Mouse (Mus musculus): ENCODE measurements at regions not wholly inside any gene's neighbourhood (a gene's known extent, or its start where the extent isn't known, plus 50 kb on each side); places are given as distances from the start of the nearest gene placed in this dataset.

- no peak overlapping the region for H3K9ac ChIP-seq (ENCODE audit: low read length)
- WGBS = 45% methylated on average over 3 of the region's 3 CpGs
- no peaks in the 10 kb centered on the region for H3K9me3 ChIP-seq (ENCODE audit: control insufficient read depth, low read length)
- H3K27ac ChIP-seq (replicated peaks; ENCODE audit: low read depth, low read length) = no peak overlapping the region
- H3K4me2 ChIP-seq (ENCODE audit: low read depth, severe bottlenecking) = no peak overlapping the region
- H3K4me1 ChIP-seq (ENCODE audit: control insufficient read depth, insufficient read depth, low read length) = peaks cover 10% of the 10 kb centered on the region
- DNase-seq (ENCODE audit: low spot score) (no peak), ATAC-seq (ENCODE audit: insufficient number of reproducible peaks, low FRiP score, low TSS enrichment, low read depth) (no peak)
- H3K27me3 ChIP-seq (ENCODE audit: control insufficient read depth, insufficient read depth, low read length) = no peaks in the 10 kb centered on the region
- H3K36me3 ChIP-seq (ENCODE audit: control insufficient read depth, insufficient read depth, low read length) = no peaks in the 10 kb centered on the region
- no peak overlapping the region for H3K4me3 ChIP-seq (ENCODE audit: low read depth, low read length)
These were observed 524.9 kb downstream of the Ptprc start for GRCm38 (mm10) chr1:137650629-137651028.

GRCm38 (mm10) chr1:137650082-137650481 is 525.4 kb downstream of the Ptprc start:
- DNase-seq (ENCODE audit: low spot score) (peak; percentile 63), ATAC-seq (ENCODE audit: insufficient number of reproducible peaks, low FRiP score, low TSS enrichment, low read depth) (peak; percentile 72; the same call in 1 of the 2 replicates)
- Histone ChIP-seq H3K9ac (ENCODE audit: low read length) (0 out of 2 replicates have a peak overlapping the region, but pooled peaks have one; percentile 12), H3K27ac (replicated peaks; ENCODE audit: low read depth, low read length) (peak overlapping the region; percentile 64; the same call in 1 of the 2 replicates), H3K36me3 (ENCODE audit: control insufficient read depth, insufficient read depth, low read length) (no peaks in the 10 kb centered on the region), H3K4me1 (ENCODE audit: control insufficient read depth, insufficient read depth, low read length) (peaks cover 10% of the 10 kb centered on the region), H3K9me3 (ENCODE audit: control insufficient read depth, low read length) (no peaks in the 10 kb centered on the region), H3K4me2 (ENCODE audit: low read depth, severe bottlenecking) (no peak overlapping the region), H3K27me3 (ENCODE audit: control insufficient read depth, insufficient read depth, low read length) (no peaks in the 10 kb centered on the region), H3K4me3 (ENCODE audit: low read depth, low read length) (no peak overlapping the region)
- 9% methylated on average over 2 of the region's 2 CpGs for WGBS

- WGBS = 97% methylated on average over 1 of the region's 1 CpGs
- no peaks in the 10 kb centered on the region for H3K36me3 ChIP-seq (ENCODE audit: control insufficient read depth, insufficient read depth, low read length)
- H3K4me1 ChIP-seq (ENCODE audit: control insufficient read depth, insufficient read depth, low read length) = peaks cover 15% of the 10 kb centered on the region
- no peaks in the 10 kb centered on the region for H3K9me3 ChIP-seq (ENCODE audit: control insufficient read depth, low read length)
- H3K27ac ChIP-seq (replicated peaks; ENCODE audit: low read depth, low read length) = no peak overlapping the region
- DNase-seq (ENCODE audit: low spot score) = no peak
- no peak overlapping the region for H3K9ac ChIP-seq (ENCODE audit: low read length)
- no peak for ATAC-seq (ENCODE audit: insufficient number of reproducible peaks, low FRiP score, low TSS enrichment, low read depth)
- no peak overlapping the region for H3K4me3 ChIP-seq (ENCODE audit: low read depth, low read length)
- no peak overlapping the region for H3K4me2 ChIP-seq (ENCODE audit: low read depth, severe bottlenecking)
- H3K27me3 ChIP-seq (ENCODE audit: control insufficient read depth, insufficient read depth, low read length) = no peaks in the 10 kb centered on the region
These were observed 526.7 kb downstream of the Ptprc start for GRCm38 (mm10) chr1:137648832-137649231.

GRCm38 (mm10) chr1:137644601-137645040 is 530.9 kb downstream of the Ptprc start:
- no peak for ATAC-seq (ENCODE audit: insufficient number of reproducible peaks, low FRiP score, low TSS enrichment, low read depth)
- Histone ChIP-seq H3K27ac (replicated peaks; ENCODE audit: low read depth, low read length) (no peak overlapping the region), H3K4me1 (ENCODE audit: control insufficient read depth, insufficient read depth, low read length) (peaks cover 4% of the 10 kb centered on the region; the same call in 1 of the 2 replicates), H3K9me3 (ENCODE audit: control insufficient read depth, low read length) (no peaks in the 10 kb centered on the region), H3K4me2 (ENCODE audit: low read depth, severe bottlenecking) (no peak overlapping the region), H3K36me3 (ENCODE audit: control insufficient read depth, insufficient read depth, low read length) (no peaks in the 10 kb centered on the region), H3K4me3 (ENCODE audit: low read depth, low read length) (no peak overlapping the region), H3K27me3 (ENCODE audit: control insufficient read depth, insufficient read depth, low read length) (no peaks in the 10 kb centered on the region), H3K9ac (ENCODE audit: low read length) (no peak overlapping the region)
- DNase-seq (ENCODE audit: low spot score) = no peak
- WGBS = 43% methylated on average over 6 of the region's 6 CpGs

GRCm38 (mm10) chr1:137643508-137643907 is 532.0 kb downstream of the Ptprc start:
- Histone ChIP-seq H3K9ac (ENCODE audit: low read length) (no peak overlapping the region), H3K4me3 (ENCODE audit: low read depth, low read length) (no peak overlapping the region), H3K4me2 (ENCODE audit: low read depth, severe bottlenecking) (no peak overlapping the region), H3K27me3 (ENCODE audit: control insufficient read depth, insufficient read depth, low read length) (no peaks in the 10 kb centered on the region), H3K36me3 (ENCODE audit: control insufficient read depth, insufficient read depth, low read length) (no peaks in the 10 kb centered on the region), H3K4me1 (ENCODE audit: control insufficient read depth, insufficient read depth, low read length) (peaks cover 4% of the 10 kb centered on the region; the same call in 1 of the 2 replicates), H3K9me3 (ENCODE audit: control insufficient read depth, low read length) (no peaks in the 10 kb centered on the region), H3K27ac (replicated peaks; ENCODE audit: low read depth, low read length) (no peak overlapping the region)
- 96% methylated on average over 1 of the region's 1 CpGs for WGBS
- no peak for DNase-seq (ENCODE audit: low spot score)
- ATAC-seq (ENCODE audit: insufficient number of reproducible peaks, low FRiP score, low TSS enrichment, low read depth) = no peak

- Histone ChIP-seq H3K27me3 (ENCODE audit: control insufficient read depth, insufficient read depth, low read length) (no peaks in the 10 kb centered on the region), H3K36me3 (ENCODE audit: control insufficient read depth, insufficient read depth, low read length) (no peaks in the 10 kb centered on the region), H3K9ac (ENCODE audit: low read length) (no peak overlapping the region), H3K4me3 (ENCODE audit: low read depth, low read length) (no peak overlapping the region), H3K4me2 (ENCODE audit: low read depth, severe bottlenecking) (no peak overlapping the region), H3K9me3 (ENCODE audit: control insufficient read depth, low read length) (no peaks in the 10 kb centered on the region), H3K4me1 (ENCODE audit: control insufficient read depth, insufficient read depth, low read length) (peaks cover 4% of the 10 kb centered on the region; the same call in 1 of the 2 replicates), H3K27ac (replicated peaks; ENCODE audit: low read depth, low read length) (no peak overlapping the region)
- 63% methylated on average over 7 of the region's 7 CpGs for WGBS
- ATAC-seq (ENCODE audit: insufficient number of reproducible peaks, low FRiP score, low TSS enrichment, low read depth) (no peak), DNase-seq (ENCODE audit: low spot score) (no peak)
These were observed 534.7 kb downstream of the Ptprc start for GRCm38 (mm10) chr1:137640848-137641247.

GRCm38 (mm10) chr1:137636947-137637346 is 538.6 kb downstream of the Ptprc start:
- H3K4me1 ChIP-seq (ENCODE audit: control insufficient read depth, insufficient read depth, low read length) = no peaks in the 10 kb centered on the region
- H3K9me3 ChIP-seq (ENCODE audit: control insufficient read depth, low read length) = no peaks in the 10 kb centered on the region
- H3K36me3 ChIP-seq (ENCODE audit: control insufficient read depth, insufficient read depth, low read length) = no peaks in the 10 kb centered on the region
- no peak overlapping the region for H3K27ac ChIP-seq (replicated peaks; ENCODE audit: low read depth, low read length)
- H3K9ac ChIP-seq (ENCODE audit: low read length) = no peak overlapping the region
- 35% methylated on average over 3 of the region's 3 CpGs for WGBS
- H3K27me3 ChIP-seq (ENCODE audit: control insufficient read depth, insufficient read depth, low read length) = no peaks in the 10 kb centered on the region
- no peak for ATAC-seq (ENCODE audit: insufficient number of reproducible peaks, low FRiP score, low TSS enrichment, low read depth)
- DNase-seq (ENCODE audit: low spot score) = no peak
- no peak overlapping the region for H3K4me3 ChIP-seq (ENCODE audit: low read depth, low read length)
- H3K4me2 ChIP-seq (ENCODE audit: low read depth, severe bottlenecking) = no peak overlapping the region

- DNase-seq (ENCODE audit: low spot score) (no peak), ATAC-seq (ENCODE audit: insufficient number of reproducible peaks, low FRiP score, low TSS enrichment, low read depth) (no peak)
- no peaks in the 10 kb centered on the region for H3K27me3 ChIP-seq (ENCODE audit: control insufficient read depth, insufficient read depth, low read length)
- H3K9ac ChIP-seq (ENCODE audit: low read length) = no peak overlapping the region
- H3K4me3 ChIP-seq (ENCODE audit: low read depth, low read length) = no peak overlapping the region
- H3K4me1 ChIP-seq (ENCODE audit: control insufficient read depth, insufficient read depth, low read length) = no peaks in the 10 kb centered on the region
- 51% methylated on average over 3 of the region's 3 CpGs for WGBS
- H3K4me2 ChIP-seq (ENCODE audit: low read depth, severe bottlenecking) = no peak overlapping the region
- H3K36me3 ChIP-seq (ENCODE audit: control insufficient read depth, insufficient read depth, low read length) = no peaks in the 10 kb centered on the region
- no peaks in the 10 kb centered on the region for H3K9me3 ChIP-seq (ENCODE audit: control insufficient read depth, low read length)
- H3K27ac ChIP-seq (replicated peaks; ENCODE audit: low read depth, low read length) = no peak overlapping the region
These were observed 539.1 kb downstream of the Ptprc start for GRCm38 (mm10) chr1:137636321-137636944.

GRCm38 (mm10) chr1:137635781-137636180 is 539.7 kb downstream of the Ptprc start:
- Histone ChIP-seq H3K9me3 (ENCODE audit: control insufficient read depth, low read length) (no peaks in the 10 kb centered on the region), H3K27ac (replicated peaks; ENCODE audit: low read depth, low read length) (no peak overlapping the region), H3K4me3 (ENCODE audit: low read depth, low read length) (no peak overlapping the region), H3K4me2 (ENCODE audit: low read depth, severe bottlenecking) (no peak overlapping the region), H3K36me3 (ENCODE audit: control insufficient read depth, insufficient read depth, low read length) (no peaks in the 10 kb centered on the region), H3K9ac (ENCODE audit: low read length) (no peak overlapping the region), H3K27me3 (ENCODE audit: control insufficient read depth, insufficient read depth, low read length) (no peaks in the 10 kb centered on the region), H3K4me1 (ENCODE audit: control insufficient read depth, insufficient read depth, low read length) (no peaks in the 10 kb centered on the region)
- 71% methylated on average over 7 of the region's 7 CpGs for WGBS
- no peak for ATAC-seq (ENCODE audit: insufficient number of reproducible peaks, low FRiP score, low TSS enrichment, low read depth)
- no peak for DNase-seq (ENCODE audit: low spot score)
